Mouse (Mus musculus) NIH3T3 (cell line): ENCODE data around the gene Tenm3.
"Not testable (repeated sequence)": the region's sequence is repeated elsewhere in the genome, so short reads cannot be mapped to it uniquely, and the experiment has no call there.

Experiments
- DNase-seq: peaks from one replicate; pipeline ENCODE4 v3.0.0-alpha.2; 2012; ENCODE audit warnings: low read depth

The Tenm3 gene

GRCm38 (mm10) chr8:48203611-48204010 lies 640.1 kb downstream of the Tenm3 start:
- no peak for DNase-seq

- DNase-seq = no peak
Measured at GRCm38 (mm10) chr8:48203161-48203560, 640.6 kb downstream of the Tenm3 start.

GRCm38 (mm10) chr8:48202632-48203031 lies 641.1 kb downstream of the Tenm3 start:
- no peak for DNase-seq

- no peak for DNase-seq
Measured at GRCm38 (mm10) chr8:48199171-48199570, 644.6 kb downstream of the Tenm3 start.

GRCm38 (mm10) chr8:48195971-48196370 lies 647.8 kb downstream of the Tenm3 start:
- no peak for DNase-seq

GRCm38 (mm10) chr8:48188586-48188985 lies 655.2 kb downstream of the Tenm3 start:
- DNase-seq = no peak

- no peak for DNase-seq
Measured at GRCm38 (mm10) chr8:48183758-48184157, 660.0 kb downstream of the Tenm3 start.

- DNase-seq = no peak
Measured at GRCm38 (mm10) chr8:48181000-48181399, 662.8 kb downstream of the Tenm3 start.

GRCm38 (mm10) chr8:48180146-48180545 lies 663.6 kb downstream of the Tenm3 start:
- DNase-seq = not testable (repeated sequence)

- DNase-seq = no peak
Measured at GRCm38 (mm10) chr8:48178993-48179392, 664.8 kb downstream of the Tenm3 start.

GRCm38 (mm10) chr8:48177876-48178275 lies 665.9 kb downstream of the Tenm3 start:
- DNase-seq = no peak
